Mouse (Mus musculus): ENCODE results near the gene Arid1b. TPM values are rescaled to one million over a fixed set of nuclear protein-coding genes. Genes with fewer than 3 reads are reported as not detected.

Gene Arid1b
- total and polyA plus RNA-seq, 3 experiments = 11.6 to 49.1 (median 32.4) TPM

DNA sequence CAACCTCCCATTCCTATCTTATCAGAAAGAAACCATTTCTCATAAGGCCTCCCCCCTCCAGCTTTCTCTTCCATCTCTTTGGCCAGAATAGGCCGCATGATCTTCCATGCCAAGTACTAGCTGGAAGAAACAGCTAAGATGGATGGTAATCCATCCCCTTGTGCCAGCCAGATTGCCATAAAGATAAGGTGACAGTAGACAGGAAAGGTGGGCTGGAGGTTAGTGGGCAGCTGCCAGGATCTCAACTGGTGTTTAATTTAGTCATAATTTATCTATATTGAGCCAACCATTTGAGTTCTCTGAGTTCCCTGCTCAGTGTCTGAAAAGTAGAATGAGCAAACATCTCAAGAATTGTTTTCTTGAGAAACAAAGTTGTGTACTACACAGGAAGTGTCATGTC, 391.6 kb downstream of the Arid1b start:
- no peaks in the 10 kb centered on the region for H3K9me3 ChIP-seq (replicated peaks)

GRCm38 (mm10) chr17:5386885-5387545, 392.9 kb downstream of the Arid1b start:
- Histone ChIP-seq H3K4me3 (ENCODE audit: low read depth, low read length) (no peak overlapping the region), H3K36me3 (replicated peaks) (no peaks in the 10 kb centered on the region), H3K4me1 (ENCODE audit: insufficient read depth, low read depth, low read length) (no peaks in the 10 kb centered on the region), H3K27me3 (ENCODE audit: insufficient read depth, low read length) (peaks cover 54% of the 10 kb centered on the region), H3K9me3 (replicated peaks) (no peaks in the 10 kb centered on the region)
- TF ChIP-seq POLR2AphosphoS5 (IDR thresholded peaks at IDR 0.05; ENCODE audit: insufficient replicate concordance, low read depth, low read length) (no peak), GATA1 (IDR thresholded peaks at IDR 0.05; ENCODE audit: borderline replicate concordance, low read length) (no peak), GATA2 (IDR thresholded peaks at IDR 0.05; ENCODE audit: borderline replicate concordance, low read depth, low read length) (no peak), TAL1 (conservative IDR thresholded peaks at IDR 0.05; ENCODE audit: low read depth, low read length) (no peak), CTCF (IDR thresholded peaks at IDR 0.05; ENCODE audit: low read depth, low read length) (no peak)
- DNase-seq (ENCODE audit: low spot score) = no peak
- no peak for ATAC-seq (ENCODE audit: extremely low read depth, insufficient number of reproducible peaks, low FRiP score, poor library complexity, severe bottlenecking)

More for the DNA sequence above, 391.6 kb downstream of the Arid1b start:
- Histone ChIP-seq H3K27me3 (ENCODE audit: insufficient read depth, low read length) (peaks cover 55% of the 10 kb centered on the region), H3K4me1 (ENCODE audit: insufficient read depth, low read depth, low read length) (no peaks in the 10 kb centered on the region), H3K36me3 (replicated peaks) (no peaks in the 10 kb centered on the region), H3K4me3 (ENCODE audit: low read depth, low read length) (no peak overlapping the region)
- ATAC-seq (ENCODE audit: extremely low read depth, insufficient number of reproducible peaks, low FRiP score, poor library complexity, severe bottlenecking) (no peak), DNase-seq (ENCODE audit: low spot score) (no peak)
- TF ChIP-seq CTCF (IDR thresholded peaks at IDR 0.05; ENCODE audit: low read depth, low read length) (no peak), GATA2 (IDR thresholded peaks at IDR 0.05; ENCODE audit: borderline replicate concordance, low read depth, low read length) (no peak), TAL1 (conservative IDR thresholded peaks at IDR 0.05; ENCODE audit: low read depth, low read length) (no peak), POLR2AphosphoS5 (IDR thresholded peaks at IDR 0.05; ENCODE audit: insufficient replicate concordance, low read depth, low read length) (no peak), GATA1 (IDR thresholded peaks at IDR 0.05; ENCODE audit: borderline replicate concordance, low read length) (no peak)

DNA sequence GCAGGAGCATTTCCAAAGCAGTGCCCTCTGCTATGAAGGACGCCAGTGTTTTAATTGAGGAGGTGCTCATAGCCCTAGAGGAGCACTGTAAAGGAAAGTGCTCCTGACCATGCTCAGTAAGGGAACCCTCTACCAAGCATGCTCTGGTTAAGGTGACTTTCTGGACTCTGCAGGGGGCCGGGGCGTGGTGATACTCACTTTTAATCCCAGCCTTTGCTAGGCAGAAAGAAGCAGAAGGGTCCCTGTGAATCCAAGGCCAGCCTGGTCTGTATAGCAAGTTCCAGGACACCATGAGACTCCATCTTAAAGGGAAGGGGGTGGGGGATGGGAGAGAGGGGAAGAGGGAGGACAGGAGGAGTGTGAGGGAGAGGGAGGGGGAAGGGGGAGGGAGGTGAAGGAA, 394.2 kb downstream of the Arid1b start:
- ATAC-seq (ENCODE audit: extremely low read depth, insufficient number of reproducible peaks, low FRiP score, poor library complexity, severe bottlenecking) = no peak

GRCm38 (mm10) chr17:5390682-5391081, 396.6 kb downstream of the Arid1b start:
- Histone ChIP-seq H3K27me3 (ENCODE audit: insufficient read depth, low read length) (peaks cover 33% of the 10 kb centered on the region), H3K36me3 (replicated peaks) (no peaks in the 10 kb centered on the region), H3K4me1 (ENCODE audit: insufficient read depth, low read depth, low read length) (no peaks in the 10 kb centered on the region), H3K4me3 (ENCODE audit: low read depth, low read length) (no peak overlapping the region), H3K9me3 (replicated peaks) (no peaks in the 10 kb centered on the region)
- TF ChIP-seq TAL1 (conservative IDR thresholded peaks at IDR 0.05; ENCODE audit: low read depth, low read length) (no peak), GATA2 (IDR thresholded peaks at IDR 0.05; ENCODE audit: borderline replicate concordance, low read depth, low read length) (no peak), GATA1 (IDR thresholded peaks at IDR 0.05; ENCODE audit: borderline replicate concordance, low read length) (no peak), CTCF (IDR thresholded peaks at IDR 0.05; ENCODE audit: low read depth, low read length) (no peak), POLR2AphosphoS5 (IDR thresholded peaks at IDR 0.05; ENCODE audit: insufficient replicate concordance, low read depth, low read length) (no peak)
- ATAC-seq (ENCODE audit: extremely low read depth, insufficient number of reproducible peaks, low FRiP score, poor library complexity, severe bottlenecking) = no peak
- DNase-seq (ENCODE audit: low spot score) = no peak

More for the DNA sequence above, 394.2 kb downstream of the Arid1b start:
- Histone ChIP-seq H3K4me3 (ENCODE audit: low read depth, low read length) (no peak overlapping the region), H3K36me3 (replicated peaks) (no peaks in the 10 kb centered on the region), H3K27me3 (ENCODE audit: insufficient read depth, low read length) (peaks cover 44% of the 10 kb centered on the region), H3K4me1 (ENCODE audit: insufficient read depth, low read depth, low read length) (no peaks in the 10 kb centered on the region), H3K9me3 (replicated peaks) (no peaks in the 10 kb centered on the region)
- no peak for DNase-seq (ENCODE audit: low spot score)
- no peak for TF ChIP-seq TAL1 (conservative IDR thresholded peaks at IDR 0.05; ENCODE audit: low read depth, low read length)

- no peak for ATAC-seq (ENCODE audit: extremely low read depth, insufficient number of reproducible peaks, low FRiP score, poor library complexity, severe bottlenecking)
- Histone ChIP-seq H3K9me3 (replicated peaks) (no peaks in the 10 kb centered on the region), H3K4me3 (ENCODE audit: low read depth, low read length) (no peak overlapping the region), H3K27me3 (ENCODE audit: insufficient read depth, low read length) (peaks cover 40% of the 10 kb centered on the region), H3K4me1 (ENCODE audit: insufficient read depth, low read depth, low read length) (peaks cover 5% of the 10 kb centered on the region), H3K36me3 (replicated peaks) (no peaks in the 10 kb centered on the region)
- DNase-seq (ENCODE audit: low spot score) = no peak
- TF ChIP-seq GATA2 (IDR thresholded peaks at IDR 0.05; ENCODE audit: borderline replicate concordance, low read depth, low read length) (no peak), CTCF (IDR thresholded peaks at IDR 0.05; ENCODE audit: low read depth, low read length) (no peak), TAL1 (conservative IDR thresholded peaks at IDR 0.05; ENCODE audit: low read depth, low read length) (no peak), GATA1 (IDR thresholded peaks at IDR 0.05; ENCODE audit: borderline replicate concordance, low read length) (no peak), POLR2AphosphoS5 (IDR thresholded peaks at IDR 0.05; ENCODE audit: insufficient replicate concordance, low read depth, low read length) (no peak)
Measured at GRCm38 (mm10) chr17:5395454-5396205, 401.5 kb downstream of the Arid1b start.

DNA sequence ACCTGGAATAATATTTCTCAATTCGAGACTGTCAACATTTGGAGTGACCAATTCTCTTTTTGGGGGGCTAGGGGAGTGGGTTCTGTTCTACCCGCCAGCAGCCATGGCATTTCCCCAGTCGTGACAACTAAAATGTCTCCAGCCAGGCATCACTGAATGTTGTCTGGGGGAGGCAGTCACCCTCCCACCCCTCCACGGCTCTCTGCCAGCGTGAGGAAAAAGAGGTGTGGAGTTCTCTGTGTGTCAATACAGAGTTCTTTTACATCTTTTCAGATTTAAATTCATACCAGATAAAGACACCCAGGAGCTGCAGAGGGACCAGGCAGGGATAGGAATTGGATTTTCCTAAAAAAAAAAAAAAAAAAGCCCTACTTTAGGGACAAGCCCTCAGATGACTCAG, 402.1 kb downstream of the Arid1b start:
- peaks cover 43% of the 10 kb centered on the region for H3K27me3 ChIP-seq (ENCODE audit: insufficient read depth, low read length)
- no peak for ATAC-seq (ENCODE audit: extremely low read depth, insufficient number of reproducible peaks, low FRiP score, poor library complexity, severe bottlenecking)
- H3K4me1 ChIP-seq (ENCODE audit: insufficient read depth, low read depth, low read length) = peaks cover 5% of the 10 kb centered on the region
- no peak for TF ChIP-seq GATA2 (IDR thresholded peaks at IDR 0.05; ENCODE audit: borderline replicate concordance, low read depth, low read length)
- no peak for TF ChIP-seq GATA1 (IDR thresholded peaks at IDR 0.05; ENCODE audit: borderline replicate concordance, low read length)
- TF ChIP-seq CTCF (IDR thresholded peaks at IDR 0.05; ENCODE audit: low read depth, low read length) = no peak
- no peak for TF ChIP-seq TAL1 (conservative IDR thresholded peaks at IDR 0.05; ENCODE audit: low read depth, low read length)
- no peak for TF ChIP-seq POLR2AphosphoS5 (IDR thresholded peaks at IDR 0.05; ENCODE audit: insufficient replicate concordance, low read depth, low read length)
- DNase-seq (ENCODE audit: low spot score) = no peak
- H3K36me3 ChIP-seq (replicated peaks) = no peaks in the 10 kb centered on the region
- no peak overlapping the region for H3K4me3 ChIP-seq (ENCODE audit: low read depth, low read length)
- H3K9me3 ChIP-seq (replicated peaks) = no peaks in the 10 kb centered on the region
